Mouse (Mus musculus): ENCODE data around the gene Ttc7b. TPM values are rescaled to one million over a fixed set of nuclear protein-coding genes. Genes with fewer than 3 reads are reported as not detected.

Gene Ttc7b
- total RNA-seq, 2 experiments from 2014 or later, result 168 to 176 TPM

- DNase-seq (ENCODE audit: low spot score in 2 of 2), result no peak
These were observed 179.6 kb downstream of the Ttc7b start for GRCm38 (mm10) chr12:100340901-100341460.

GRCm38 (mm10) chr12:100338055-100338454 is 182.6 kb downstream of the Ttc7b start:
- DNase-seq (ENCODE audit: low spot score in 2 of 2), result no peak

GRCm38 (mm10) chr12:100337351-100338018 is 183.1 kb downstream of the Ttc7b start:
- DNase-seq (ENCODE audit: low spot score in 2 of 2), result peak in 1 of 2 experiments; percentile 63

GRCm38 (mm10) chr12:100336241-100336640 is 184.4 kb downstream of the Ttc7b start:
- DNase-seq (ENCODE audit: low spot score in 2 of 2), result no peak

- DNase-seq (ENCODE audit: low spot score in 2 of 2), result no peak
These were observed 188.8 kb downstream of the Ttc7b start for GRCm38 (mm10) chr12:100331806-100332205.

- DNase-seq (ENCODE audit: low spot score in 2 of 2), result peak in 1 of 2 experiments; percentile 51
These were observed 190.4 kb downstream of the Ttc7b start for GRCm38 (mm10) chr12:100330234-100330633.

GRCm38 (mm10) chr12:100328998-100329397 is 191.6 kb downstream of the Ttc7b start:
- no peak for DNase-seq (ENCODE audit: low spot score in 2 of 2)

GRCm38 (mm10) chr12:100328557-100328956 is 192.1 kb downstream of the Ttc7b start:
- DNase-seq (ENCODE audit: low spot score in 2 of 2), result no peak

GRCm38 (mm10) chr12:100326732-100327131 is 193.9 kb downstream of the Ttc7b start:
- DNase-seq (ENCODE audit: low spot score in 2 of 2), result no peak

- no peak for DNase-seq (ENCODE audit: low spot score in 2 of 2)
These were observed 195.0 kb downstream of the Ttc7b start for GRCm38 (mm10) chr12:100325618-100326017.

- DNase-seq (ENCODE audit: low spot score in 2 of 2), result no peak
These were observed 195.4 kb downstream of the Ttc7b start for GRCm38 (mm10) chr12:100325212-100325611.

GRCm38 (mm10) chr12:100323641-100324040 is 197.0 kb downstream of the Ttc7b start:
- no peak for DNase-seq (ENCODE audit: low spot score in 2 of 2)

GRCm38 (mm10) chr12:100322225-100322624 is 198.4 kb downstream of the Ttc7b start:
- no peak for DNase-seq (ENCODE audit: low spot score in 2 of 2)

- no peak for DNase-seq (ENCODE audit: low spot score in 2 of 2)
These were observed 199.1 kb downstream of the Ttc7b start for GRCm38 (mm10) chr12:100321545-100321944.

- DNase-seq (ENCODE audit: low spot score in 2 of 2), result no peak
These were observed 200.9 kb downstream of the Ttc7b start for GRCm38 (mm10) chr12:100319746-100320145.

GRCm38 (mm10) chr12:100317936-100318335 is 202.7 kb downstream of the Ttc7b start:
- no peak for DNase-seq (ENCODE audit: low spot score in 2 of 2)

GRCm38 (mm10) chr12:100316094-100316493 is 204.5 kb downstream of the Ttc7b start:
- peak in 1 of 2 experiments; percentile 65 for DNase-seq (ENCODE audit: low spot score in 2 of 2)

- DNase-seq (ENCODE audit: low spot score in 2 of 2), result no peak
These were observed 205.3 kb downstream of the Ttc7b start for GRCm38 (mm10) chr12:100315119-100315885.

- peak in 1 of 2 experiments; percentile 59 for DNase-seq (ENCODE audit: low spot score in 2 of 2)
These were observed 206.7 kb downstream of the Ttc7b start for GRCm38 (mm10) chr12:100313785-100314375.

GRCm38 (mm10) chr12:100313209-100313608 is 207.4 kb downstream of the Ttc7b start:
- no peak for DNase-seq (ENCODE audit: low spot score in 2 of 2)

- no peak for DNase-seq (ENCODE audit: low spot score in 2 of 2)
These were observed 209.9 kb downstream of the Ttc7b start for GRCm38 (mm10) chr12:100310471-100311392.
